Mouse (Mus musculus): ENCODE results near the gene Zic4. TPM values are rescaled to one million over a fixed set of nuclear protein-coding genes. Genes with fewer than 3 reads are reported as not detected.

Zic4 gene
- not detected for total RNA-seq (2023)

GRCm38 (mm10) chr9:91361856-91362601 lies at the start of gene Zic4:
Gene Zic4, plus strand, starts transcription at chr9:91362413.

GRCm38 (mm10) chr9:91365664-91366063 lies 3.5 kb downstream of the Zic4 start, which contains the start of gene Zic1:
Gene Zic1, minus strand, starts transcription at chr9:91365810.

Other genes starting within 250 kb of the Zic4 start
- not detected for gene Zic1, start 3.4 kb downstream of the Zic4 start, total RNA-seq (2023)